Comparison of ENCODE assay signal across 14 mouse cellular contexts in the genomic region with DNA sequence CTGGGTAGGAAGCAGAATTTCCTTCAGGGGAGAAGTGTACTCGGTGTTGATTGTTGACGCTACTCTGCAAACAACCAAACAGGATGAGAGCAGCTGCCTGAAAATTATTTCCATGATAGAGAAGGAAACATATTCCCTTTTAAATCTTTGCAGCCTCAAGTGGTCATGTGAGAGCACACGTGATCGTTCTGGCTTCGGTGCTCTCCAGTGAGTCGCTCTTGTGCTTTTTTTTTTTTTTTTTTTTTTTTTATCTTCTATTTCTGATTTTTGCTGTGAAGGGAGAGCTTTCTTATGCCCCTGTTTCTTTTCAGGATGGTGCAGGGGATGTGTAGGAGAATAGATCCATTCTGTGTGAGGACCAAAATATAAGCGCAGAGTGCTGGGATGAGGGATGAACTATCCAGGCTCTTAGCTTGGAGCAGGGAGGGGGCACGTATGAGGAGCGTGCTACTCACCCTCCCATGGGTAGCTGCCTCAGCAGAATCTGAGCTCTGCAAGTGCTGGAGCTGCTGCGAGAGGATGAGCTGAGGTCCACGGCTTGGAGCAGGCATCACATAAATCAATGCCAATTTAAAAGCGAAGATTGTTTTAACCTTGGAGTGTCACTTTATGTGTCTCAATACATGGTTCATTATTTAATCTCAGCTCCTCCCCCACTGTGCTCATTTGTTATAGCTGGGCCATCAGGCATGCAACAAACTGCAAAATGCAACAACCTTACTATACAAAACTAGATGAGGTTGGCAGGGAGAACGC.
DNase-seq lines count a peak whose midpoint lies in the region; ATAC-seq and TF ChIP-seq lines count a peak whose summit lies in the region.
"Had no signal": no experiment of that assay in that cellular context is flagged by ENCODE, and none has a peak within 500 bp of the region (broad histone marks: within the 10 kb centered on the region; RNA-seq: fewer than 3 reads in every experiment).

No protein-coding gene starts in this region.

- no peak for DNase-seq in embryonic facial prominence, embryonic 10.5 days (ENCODE audit: low spot score)
- peak in 1 of 2 experiments; percentile 39 for DNase-seq in left cerebral cortex, adult 2 months (ENCODE audit: extremely low spot score in 1 of 2, low spot score in 2 of 2)
- no peak for DNase-seq in left cerebral cortex, adult 11 months (ENCODE audit: low spot score)
- peak; percentile 5 for DNase-seq in mesoderm, embryonic 11.5 days (ENCODE audit: low read depth, low spot score)
- DNase-seq in right cerebral cortex, postnatal 14 days = peak; percentile 13
- DNase-seq in embryo, embryonic 11 days = no peak
- no peak for DNase-seq in gastrocnemius, adult 2 months
- DNase-seq: adrenal gland, adult 2 months; cerebellum, postnatal 36 days; kidney, postnatal 25 days had no signal

- H3K27ac ChIP-seq in embryonic facial prominence, embryonic 12.5 days = no peak overlapping the region
- H3K27ac ChIP-seq in embryonic facial prominence, embryonic 10.5 days (replicated peaks) = no peak overlapping the region
- peak overlapping the region; percentile 51 for H3K27ac ChIP-seq in left cerebral cortex, adult 2 months
- no peak overlapping the region for H3K27ac ChIP-seq in gastrocnemius, adult 2 months
- H3K27ac ChIP-seq: heart, embryonic 13.5 days had no signal

- no peak overlapping the region for H3K4me2 ChIP-seq in embryonic facial prominence, embryonic 12.5 days (replicated peaks)
- H3K4me2 ChIP-seq: heart, embryonic 13.5 days; liver, embryonic 11.5 days had no signal

- H3K9ac ChIP-seq in embryonic facial prominence, embryonic 12.5 days = no peak overlapping the region
- H3K9ac ChIP-seq: heart, embryonic 13.5 days had no signal

- 85% methylated on average over 13 of the region's 13 CpGs for WGBS in embryonic facial prominence, embryonic 12.5 days
- 87% methylated on average over 13 of the region's 13 CpGs for WGBS in embryonic facial prominence, embryonic 10.5 days

- no peaks in the 10 kb centered on the region for H3K9me3 ChIP-seq in embryonic facial prominence, embryonic 12.5 days
- H3K9me3 ChIP-seq in embryonic facial prominence, embryonic 10.5 days = no peaks in the 10 kb centered on the region
- H3K9me3 ChIP-seq: heart, embryonic 13.5 days had no signal

- H3K36me3 ChIP-seq in embryonic facial prominence, embryonic 12.5 days = no peaks in the 10 kb centered on the region
- H3K36me3 ChIP-seq in embryonic facial prominence, embryonic 10.5 days (replicated peaks) = no peaks in the 10 kb centered on the region
- H3K36me3 ChIP-seq: heart, embryonic 13.5 days had no signal

- intact Hi-C loops in left cerebral cortex, adult 2 months (cut with DNase I) = no loop called here
- intact Hi-C loops in gastrocnemius, adult 2 months (cut with DNase I) = no loop called here

- TF ChIP-seq CTCF in left cerebral cortex, adult 2 months (IDR thresholded peaks at IDR 0.05) = no peak
- TF ChIP-seq CTCF in gastrocnemius, adult 2 months (IDR thresholded peaks at IDR 0.05) = no peak

- H3K27me3 ChIP-seq in embryonic facial prominence, embryonic 12.5 days = no peaks in the 10 kb centered on the region
- no peaks in the 10 kb centered on the region for H3K27me3 ChIP-seq in embryonic facial prominence, embryonic 10.5 days (replicated peaks; ENCODE audit: low read depth, poor library complexity, severe bottlenecking)
- H3K27me3 ChIP-seq: heart, embryonic 13.5 days had no signal

- ATAC-seq in embryonic facial prominence, embryonic 12.5 days (ENCODE audit: insufficient number of reproducible peaks, insufficient read depth, low FRiP score, low TSS enrichment) = 0 out of 2 replicates have a peak, but pooled peaks have one; percentile 35
- ATAC-seq: lung, postnatal 0 days had no signal

- H3K4me1 ChIP-seq in embryonic facial prominence, embryonic 12.5 days = no peaks in the 10 kb centered on the region
- no peaks in the 10 kb centered on the region for H3K4me1 ChIP-seq in embryonic facial prominence, embryonic 10.5 days
- H3K4me1 ChIP-seq: heart, embryonic 13.5 days had no signal

- H3K4me3 ChIP-seq in embryonic facial prominence, embryonic 12.5 days = no peak overlapping the region
- no peak overlapping the region for H3K4me3 ChIP-seq in embryonic facial prominence, embryonic 10.5 days
- peak overlapping the region; percentile 21 for H3K4me3 ChIP-seq in left cerebral cortex, adult 2 months
- H3K4me3 ChIP-seq in gastrocnemius, adult 2 months = no peak overlapping the region
- H3K4me3 ChIP-seq: heart, embryonic 13.5 days had no signal

Comparison
In these comparisons a context has a peak if more than half of its experiments do, and no peak if none do; other contexts are left out.
1. DNase-seq: peak in mesoderm, embryonic 11.5 days (single experiment) and right cerebral cortex, postnatal 14 days (single experiment); none in embryonic facial prominence, embryonic 10.5 days (single experiment), left cerebral cortex, adult 11 months (single experiment), embryo, embryonic 11 days (single experiment) and gastrocnemius, adult 2 months (single experiment).